Mouse (Mus musculus) small intestine, adult 2 months (tissue): ENCODE measurements around the gene Fbxw27. TPM values are rescaled to one million over a fixed set of nuclear protein-coding genes. Genes with fewer than 3 reads are reported as not detected.
"Not testable (repeated sequence)": the region's sequence is repeated elsewhere in the genome, so short reads cannot be mapped to it uniquely, and the experiment has no call there.

Source experiments
- H3K27ac ChIP-seq: fragments of 200-500 bp; 2 replicates; pipeline ENCODE4 v1.5.1; 2012; ENCODE audit warnings: low read depth, low read length, control low read depth, inconsistent platforms; ENCODE audit not compliant: insufficient read depth
- H3K27me3 ChIP-seq: fragments of 200-500 bp; 2 replicates; pipeline ENCODE4 v1.6.1; 2012; ENCODE audit warnings: mild to moderate bottlenecking, moderate library complexity, low read length, inconsistent platforms; ENCODE audit not compliant: control insufficient read depth, insufficient read depth
- H3K36me3 ChIP-seq: fragments of 200-500 bp; 2 replicates; pipeline ENCODE4 v1.6.1; 2012; ENCODE audit warnings: mild to moderate bottlenecking, low read length, control low read depth, inconsistent platforms; ENCODE audit not compliant: control insufficient read depth, insufficient read depth
- H3K4me1 ChIP-seq: fragments of 200-500 bp; 2 replicates; pipeline ENCODE4 v1.6.1; 2012; ENCODE audit warnings: low read length, inconsistent platforms, mixed read lengths; ENCODE audit not compliant: control insufficient read depth, insufficient read depth, insufficient read length
- H3K4me3 ChIP-seq: fragments of 200-500 bp; 2 replicates; pipeline ENCODE4 v1.5.1; 2012; ENCODE audit warnings: low read depth, mild to moderate bottlenecking, control low read depth, inconsistent platforms, low read length, moderate library complexity
- CTCF ChIP-seq: fragments of 200-500 bp; IDR thresholded peaks from 2 replicates; pipeline ENCODE4 v1.5.1; 2012; ENCODE audit warnings: low read depth, mild to moderate bottlenecking, control low read depth, inconsistent platforms, low read length, moderate library complexity, mixed read lengths; ENCODE audit not compliant: insufficient replicate concordance, insufficient read length; ENCODE audit errors: extremely low read depth
- POLR2A ChIP-seq: fragments of 200-500 bp; IDR thresholded peaks from 2 replicates; pipeline ENCODE4 v1.6.1; 2012; ENCODE audit warnings: low read depth, mild to moderate bottlenecking, control low read depth, inconsistent platforms, low read length, moderate library complexity
- WGBS: fragments of 180-500 bp; shearing (Covaris S2); methylation state at CpG from one replicate; pipeline ENCODE4 v1.1.7; 2018; 5-methylcytosine and 5-hydroxymethylcytosine counted together
- polyA plus RNA-seq: library from polyadenylated mRNA; depleted of rRNA; stranded (reverse); fragments of >200 nt; gene quantifications from 2 replicates; pipeline ENCODE4 v1.2.3, GENCODE M21; 2012

The Fbxw27 gene
- polyA plus RNA-seq, 1 experiment: not detected

- no peaks in the 10 kb centered on the region for H3K27me3 ChIP-seq
- WGBS: 86% methylated on average over 1 of the region's 1 CpGs
- H3K4me1 ChIP-seq: no peaks in the 10 kb centered on the region
- H3K27ac ChIP-seq: no peak within 1 kb of the TSS
- H3K4me3 ChIP-seq: no peak within 1 kb of the TSS
- TF ChIP-seq POLR2A (no peak), CTCF (no peak)
- no peaks in the 10 kb centered on the region for H3K36me3 ChIP-seq
These were observed 21.5 kb upstream of the Fbxw27 start, which contains the start of gene Spink8 for GRCm38 (mm10) chr9:109811980-109812379. TSS of gene Spink8 (plus strand) at chr9:109812280.

- Histone ChIP-seq H3K36me3 (no peaks in the 10 kb centered on the region), H3K27me3 (no peaks in the 10 kb centered on the region), H3K4me3 (no peak overlapping the region), H3K27ac (no peak overlapping the region), H3K4me1 (no peaks in the 10 kb centered on the region)
- 19% methylated on average over 3 of the region's 3 CpGs for WGBS
- no peak for TF ChIP-seq CTCF
- TF ChIP-seq POLR2A: no peak
These were observed 17.4 kb upstream of the Fbxw27 start for GRCm38 (mm10) chr9:109807898-109808297.

- no peaks in the 10 kb centered on the region for H3K4me1 ChIP-seq
- WGBS: 67% methylated on average over 2 of the region's 2 CpGs
- TF ChIP-seq POLR2A: no peak
- TF ChIP-seq CTCF: no peak
- H3K27me3 ChIP-seq: no peaks in the 10 kb centered on the region
- no peak overlapping the region for H3K27ac ChIP-seq
- H3K4me3 ChIP-seq: no peak overlapping the region
- no peaks in the 10 kb centered on the region for H3K36me3 ChIP-seq
These were observed 16.3 kb upstream of the Fbxw27 start for GRCm38 (mm10) chr9:109806695-109807293.

- WGBS: 42% methylated on average over 1 of the region's 1 CpGs
- H3K4me1 ChIP-seq: no peaks in the 10 kb centered on the region
- H3K27me3 ChIP-seq: no peaks in the 10 kb centered on the region
- H3K27ac ChIP-seq: no peak overlapping the region
- H3K4me3 ChIP-seq: no peak overlapping the region
- H3K36me3 ChIP-seq: no peaks in the 10 kb centered on the region
- TF ChIP-seq POLR2A: no peak
- TF ChIP-seq CTCF: no peak
These were observed 15.8 kb upstream of the Fbxw27 start for GRCm38 (mm10) chr9:109806260-109806659.

- H3K27me3 ChIP-seq, H3K27ac ChIP-seq, H3K36me3 ChIP-seq, H3K4me3 ChIP-seq, H3K4me1 ChIP-seq: not testable (repeated sequence)
- WGBS: 36% methylated on average over 2 of the region's 2 CpGs
These were observed 15.1 kb upstream of the Fbxw27 start for GRCm38 (mm10) chr9:109805596-109805995.

GRCm38 (mm10) chr9:109798051-109798450 lies 7.6 kb upstream of the Fbxw27 start:
- Histone ChIP-seq H3K27ac (no peak overlapping the region), H3K4me3 (no peak overlapping the region), H3K4me1 (no peaks in the 10 kb centered on the region), H3K27me3 (no peaks in the 10 kb centered on the region; the same call in 1 of the 2 replicates), H3K36me3 (no peaks in the 10 kb centered on the region)
- TF ChIP-seq CTCF (peak; percentile 48; the same call in 1 of the 2 replicates), POLR2A (no peak)
- WGBS: 100% methylated on average over 1 of the region's 1 CpGs

GRCm38 (mm10) chr9:109795811-109796210 lies 5.3 kb upstream of the Fbxw27 start:
- 70% methylated on average over 2 of the region's 2 CpGs for WGBS
- Histone ChIP-seq H3K36me3 (no peaks in the 10 kb centered on the region), H3K4me3 (no peak overlapping the region), H3K4me1 (no peaks in the 10 kb centered on the region), H3K27me3 (no peaks in the 10 kb centered on the region; the same call in 1 of the 2 replicates), H3K27ac (no peak overlapping the region)
- no peak for TF ChIP-seq POLR2A
- no peak for TF ChIP-seq CTCF

GRCm38 (mm10) chr9:109795221-109795620 lies 4.8 kb upstream of the Fbxw27 start:
- Histone ChIP-seq H3K4me3 (no peak overlapping the region), H3K27ac (no peak overlapping the region), H3K27me3 (no peaks in the 10 kb centered on the region; the same call in 1 of the 2 replicates), H3K36me3 (no peaks in the 10 kb centered on the region), H3K4me1 (no peaks in the 10 kb centered on the region)
- WGBS: 65% methylated on average over 2 of the region's 2 CpGs
- TF ChIP-seq POLR2A (no peak), CTCF (no peak)

GRCm38 (mm10) chr9:109766841-109767240 lies 23.6 kb downstream of the Fbxw27 start:
- WGBS: 83% methylated on average over 1 of the region's 1 CpGs
- H3K27me3 ChIP-seq, H3K4me1 ChIP-seq, H3K36me3 ChIP-seq, H3K4me3 ChIP-seq, H3K27ac ChIP-seq: not testable (repeated sequence)

- H3K36me3 ChIP-seq, H3K27me3 ChIP-seq, H3K4me3 ChIP-seq, H3K4me1 ChIP-seq, H3K27ac ChIP-seq: not testable (repeated sequence)
- 78% methylated on average over 3 of the region's 3 CpGs for WGBS
These were observed 44.5 kb downstream of the Fbxw27 start, which contains the start of gene Fbxw26 for GRCm38 (mm10) chr9:109745989-109746388. TSS of gene Fbxw26 (minus strand) at chr9:109746089.
